Mouse (Mus musculus) adrenal gland, adult 18-20 months (tissue): ENCODE data around the gene Mcl1. TPM values are rescaled to one million over a fixed set of nuclear protein-coding genes. Genes with fewer than 3 reads are reported as not detected.
A peak's percentile ranks its signal among the peaks of the same experiment; 100 is the strongest.
"Not testable (repeated sequence)": the region's sequence is repeated elsewhere in the genome, so short reads cannot be mapped to it uniquely, and the experiment has no call there.

ENCODE experiments used
- DNase-seq, 2 experiments: peaks; one replicate each; pipeline ENCODE4 v3.0.0; 2021 to 2022; ENCODE audit warnings: low spot score in 2 of 2
- total RNA-seq, 2 experiments: library from RNA; stranded (reverse); gene quantifications; 1 replicate in 1 of 2; 2 replicates in 1 of 2; pipeline ENCODE4 v1.2.3; 2021

Mcl1 gene
- total RNA-seq, 2 experiments from 2014 or later: 138 to 228 TPM

DNA sequence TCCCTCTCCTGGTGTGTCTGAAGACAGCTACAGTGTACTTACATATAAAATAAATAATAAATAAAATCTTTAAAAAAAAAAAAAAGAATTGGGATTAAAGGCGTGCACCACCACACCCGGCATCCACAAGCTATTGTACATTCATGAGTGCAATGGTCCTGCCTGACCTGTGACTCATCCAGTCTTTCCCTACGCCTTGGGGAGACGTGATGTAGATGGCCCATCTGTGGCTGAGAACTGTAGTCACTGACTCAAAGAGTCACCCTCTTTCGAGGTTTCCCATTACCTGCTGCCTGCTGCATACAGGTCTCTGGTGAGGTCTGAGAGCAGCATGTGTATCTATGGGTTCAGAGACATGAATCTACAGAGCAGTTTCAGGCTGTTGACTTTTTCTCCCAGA, 10.6 kb upstream of the Mcl1 start:
- no peak for DNase-seq

DNA sequence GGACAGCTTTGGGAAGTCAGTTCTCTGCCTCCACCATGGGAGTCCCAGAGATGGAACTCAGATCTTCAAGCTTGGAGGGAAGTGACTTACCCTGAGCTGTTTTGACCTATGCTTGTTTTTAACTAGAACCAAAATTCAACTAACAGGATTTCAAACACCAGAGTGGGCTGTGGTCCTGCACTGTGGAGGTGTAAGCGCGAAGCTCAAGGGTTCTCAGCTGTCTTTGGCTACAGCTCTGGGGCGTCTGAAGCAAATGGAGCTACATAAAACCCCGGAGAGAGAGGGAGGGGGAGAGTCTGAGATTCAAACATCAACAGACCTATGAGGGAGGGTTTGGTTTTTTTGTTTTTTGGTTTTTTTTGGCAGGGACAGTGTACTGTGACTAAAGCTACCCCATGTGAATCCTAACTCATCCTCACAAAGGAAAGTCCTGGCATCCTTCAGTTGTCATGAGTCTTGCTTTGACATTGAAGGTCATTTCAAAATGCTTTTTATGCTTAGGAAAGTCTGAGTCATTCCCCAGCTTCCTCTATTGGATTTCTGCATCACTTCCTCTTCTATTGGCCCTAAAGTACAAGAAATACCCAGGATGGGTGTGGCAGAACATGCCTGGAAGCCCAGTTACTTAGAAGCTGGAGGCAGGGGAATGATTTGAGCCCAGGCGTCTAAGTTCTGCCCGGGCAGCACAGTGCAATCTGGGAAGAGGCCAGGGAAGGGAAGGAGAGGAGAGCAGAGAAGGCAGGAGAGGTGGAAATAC, 8.1 kb upstream of the Mcl1 start:
- no peak for DNase-seq

DNA sequence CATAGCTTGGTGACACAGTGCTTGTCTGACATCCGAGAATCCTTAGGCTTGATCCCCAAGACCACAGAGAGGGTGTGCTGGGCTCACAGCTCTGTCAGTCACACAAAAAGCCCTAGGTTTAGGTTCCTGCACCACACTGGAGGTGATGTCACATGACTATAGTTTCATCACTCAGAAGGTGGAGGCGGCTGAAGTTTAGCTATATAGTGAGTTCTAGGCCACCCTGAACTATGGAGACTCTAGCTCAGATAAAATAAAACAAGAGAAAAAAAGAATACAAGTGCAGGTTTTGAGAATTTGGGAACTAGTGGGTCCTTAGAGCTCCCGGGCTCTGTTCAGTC, 7.6 kb upstream of the Mcl1 start:
- no peak for DNase-seq

DNA sequence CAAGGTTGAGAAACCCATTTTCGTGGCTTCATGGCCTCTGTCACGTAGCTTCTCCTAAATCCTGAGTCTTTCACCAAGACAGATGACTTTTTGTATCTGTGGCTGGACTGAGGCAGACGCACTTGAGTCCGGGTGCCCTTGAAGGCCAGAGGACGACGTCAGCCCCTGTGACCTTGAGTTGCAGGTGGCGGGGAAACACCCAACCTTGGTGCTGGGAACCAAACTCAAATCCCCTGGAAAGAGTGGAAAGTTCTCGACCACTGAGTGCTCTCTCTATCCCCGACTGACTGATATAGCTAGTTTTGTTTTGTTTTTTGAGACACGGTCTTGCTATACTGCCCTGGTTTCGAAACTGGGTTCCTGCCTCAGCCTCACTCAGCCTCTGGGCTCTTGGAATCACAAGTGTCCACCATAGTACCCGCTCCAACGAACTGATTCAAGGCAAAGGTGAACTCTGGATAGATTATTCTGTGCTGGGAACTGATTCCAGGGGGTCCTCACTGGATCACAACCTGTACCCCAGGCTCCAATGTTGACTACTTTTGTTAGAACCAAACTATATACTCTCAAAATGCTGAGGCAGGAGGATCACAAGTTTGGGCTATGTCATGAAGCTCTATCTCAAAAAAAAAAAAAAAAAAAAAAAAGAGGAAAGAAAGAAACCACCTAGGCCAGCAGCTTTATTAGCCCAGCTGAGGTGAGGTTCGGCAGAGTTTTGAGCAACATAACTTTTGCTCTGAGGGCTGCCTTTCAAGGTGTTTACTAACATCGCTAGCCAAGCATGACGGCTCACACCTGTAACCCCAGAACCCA, 7.0 kb upstream of the Mcl1 start:
- DNase-seq: no peak

DNA sequence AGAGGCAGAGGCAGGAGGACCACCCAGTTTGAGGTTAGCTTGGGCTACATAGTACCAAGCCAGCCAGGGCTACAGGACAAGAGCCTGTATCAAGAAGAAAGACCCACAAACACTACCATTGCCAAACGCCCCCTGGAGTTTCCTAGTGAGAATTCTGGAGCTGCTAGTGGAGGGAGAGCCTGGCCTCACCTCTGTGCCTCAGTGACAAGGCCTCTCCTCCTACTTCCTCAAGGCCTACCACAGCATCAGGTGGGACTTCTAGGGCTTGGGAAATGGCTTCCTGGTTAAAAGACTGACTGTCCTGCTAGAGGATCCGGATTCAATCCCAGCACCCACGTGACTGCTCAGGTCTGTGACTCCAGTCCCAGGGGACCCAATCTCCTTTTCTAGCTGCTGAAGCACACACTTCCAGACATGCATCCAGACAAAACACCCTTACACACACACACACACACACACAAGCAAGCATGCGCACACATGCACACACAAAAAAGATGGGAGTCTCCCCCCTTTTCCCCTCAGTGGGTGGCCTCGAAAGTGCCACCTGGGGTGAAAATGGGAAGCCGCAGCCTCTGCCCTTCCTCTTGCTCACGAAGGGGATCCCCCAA, 6.3 kb upstream of the Mcl1 start:
- no peak for DNase-seq

DNA sequence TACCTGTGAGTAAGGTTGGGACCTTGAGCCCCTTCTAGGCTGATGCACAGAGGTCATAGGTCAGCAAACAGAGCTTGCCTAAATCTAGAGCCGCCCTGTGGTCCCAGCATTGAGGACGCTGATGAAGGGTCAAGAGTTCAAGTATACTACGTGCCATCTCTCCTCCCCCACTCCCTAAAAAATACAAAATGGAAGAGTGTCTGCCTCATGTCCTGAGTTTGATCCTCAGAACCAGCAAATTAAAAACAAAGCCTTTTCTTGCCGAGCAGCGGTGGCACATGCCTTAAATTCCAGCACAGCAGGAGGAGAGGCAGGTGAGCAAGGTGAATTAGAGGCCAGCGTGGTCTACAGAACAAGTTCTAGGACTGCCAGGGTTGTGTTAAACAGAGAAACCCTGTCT, 5.7 kb upstream of the Mcl1 start:
- no peak for DNase-seq

DNA sequence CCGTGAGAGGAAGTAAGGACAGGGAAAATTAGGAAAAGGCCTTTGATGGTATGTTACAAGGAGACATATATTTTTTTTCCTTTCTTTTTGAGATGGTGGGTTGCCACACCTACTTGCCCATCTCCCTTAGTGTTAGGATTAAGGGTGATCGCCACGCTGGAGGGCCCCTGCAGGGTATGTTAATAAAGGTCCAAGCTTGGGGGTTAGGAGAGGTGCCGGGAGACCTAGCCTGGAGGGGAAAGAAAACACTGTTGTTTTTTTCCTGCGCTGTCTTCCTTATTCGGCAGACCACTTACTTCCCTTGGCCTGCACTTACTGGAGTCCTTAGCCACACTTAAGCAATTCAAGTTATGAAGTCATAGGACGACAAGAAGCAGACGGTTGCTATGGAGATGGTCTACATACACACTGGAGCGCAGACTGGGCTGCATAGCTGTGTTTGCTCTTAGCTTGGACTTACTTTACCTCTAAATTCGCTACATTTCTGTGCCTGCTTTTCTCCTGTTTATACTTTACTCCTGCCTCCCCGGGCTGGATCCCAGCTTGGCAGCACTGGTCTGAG, 5.0 kb upstream of the Mcl1 start:
- no peak for DNase-seq

DNA sequence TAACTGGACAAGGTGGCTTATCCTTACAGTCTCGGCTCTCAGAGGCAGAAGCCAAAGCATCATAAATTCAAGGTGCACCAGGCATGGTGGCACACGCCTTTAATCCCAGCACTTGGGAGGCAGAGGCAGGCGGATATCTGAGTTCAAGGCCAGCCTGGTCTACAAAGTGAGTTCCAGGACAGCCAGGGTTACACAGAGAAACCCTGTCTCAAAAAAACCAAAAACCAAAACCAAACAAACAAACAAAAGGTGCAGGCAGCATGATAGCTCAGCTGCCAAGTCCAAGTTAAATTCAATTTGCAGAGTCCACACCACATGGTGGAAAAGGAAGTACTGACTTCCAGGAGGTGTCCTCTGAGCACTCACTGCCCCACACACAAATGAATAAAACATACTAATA, 4.2 kb upstream of the Mcl1 start:
- not testable (repeated sequence) for DNase-seq

DNA sequence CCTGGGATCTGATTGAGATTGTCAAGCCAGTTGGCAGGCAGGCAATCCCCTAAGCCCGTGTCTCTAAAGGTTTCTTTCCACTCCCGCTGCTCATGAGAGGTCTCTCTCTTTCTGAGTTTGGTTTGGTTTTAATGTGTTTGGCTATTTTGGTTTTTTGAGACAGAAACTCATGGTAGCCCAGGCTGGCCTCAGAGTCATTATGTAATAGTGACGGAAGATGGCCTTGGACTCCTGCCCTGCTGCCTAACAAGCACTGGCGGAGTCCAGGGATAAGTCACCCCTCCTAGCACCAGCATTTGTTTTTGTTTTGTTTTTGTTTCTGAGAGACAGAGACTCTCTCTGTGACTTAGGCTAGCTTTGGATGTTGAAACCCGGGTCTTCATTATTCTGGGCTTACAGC, 3.2 kb upstream of the Mcl1 start:
- DNase-seq: no peak

DNA sequence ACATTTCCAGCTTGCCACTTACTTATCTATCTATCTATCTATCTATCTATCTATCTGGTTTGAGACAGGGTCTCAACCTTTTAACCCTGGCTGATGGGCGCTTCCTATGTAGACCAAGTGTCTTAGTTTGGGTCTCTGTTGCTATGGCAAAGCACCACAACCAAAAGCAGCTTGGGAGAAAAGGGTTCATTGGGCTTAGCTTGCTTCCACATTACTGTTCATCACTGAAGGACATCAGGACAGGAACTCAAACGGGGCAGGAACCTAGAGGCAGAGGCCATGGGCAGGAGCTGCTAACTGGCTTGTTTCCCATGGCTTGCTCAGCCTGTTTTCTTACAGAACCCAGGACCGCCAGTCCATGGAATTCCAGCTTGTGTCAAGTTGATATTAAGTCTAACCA, 1.5 kb upstream of the Mcl1 start:
- DNase-seq: no peak

DNA sequence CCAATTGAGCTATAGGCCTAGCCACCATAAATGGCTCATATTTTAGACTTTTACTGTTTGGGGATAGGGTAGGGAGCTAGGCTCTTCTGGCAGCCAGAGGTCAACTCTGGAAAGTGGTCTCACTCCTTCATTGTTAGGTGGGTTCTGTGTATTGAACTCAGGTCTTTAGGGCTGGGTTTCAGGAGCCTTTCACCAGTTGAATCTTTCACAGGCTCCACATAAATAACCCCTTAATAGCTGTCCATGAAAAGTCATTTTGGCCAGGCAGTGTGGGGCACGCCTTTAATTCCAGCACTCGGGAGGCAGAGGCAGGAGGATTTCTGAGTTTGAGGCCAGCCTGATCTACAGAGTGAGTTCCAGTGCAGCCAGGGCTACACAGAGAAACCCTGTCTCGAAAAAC, 877 bp upstream of the Mcl1 start:
- DNase-seq: no peak

DNA sequence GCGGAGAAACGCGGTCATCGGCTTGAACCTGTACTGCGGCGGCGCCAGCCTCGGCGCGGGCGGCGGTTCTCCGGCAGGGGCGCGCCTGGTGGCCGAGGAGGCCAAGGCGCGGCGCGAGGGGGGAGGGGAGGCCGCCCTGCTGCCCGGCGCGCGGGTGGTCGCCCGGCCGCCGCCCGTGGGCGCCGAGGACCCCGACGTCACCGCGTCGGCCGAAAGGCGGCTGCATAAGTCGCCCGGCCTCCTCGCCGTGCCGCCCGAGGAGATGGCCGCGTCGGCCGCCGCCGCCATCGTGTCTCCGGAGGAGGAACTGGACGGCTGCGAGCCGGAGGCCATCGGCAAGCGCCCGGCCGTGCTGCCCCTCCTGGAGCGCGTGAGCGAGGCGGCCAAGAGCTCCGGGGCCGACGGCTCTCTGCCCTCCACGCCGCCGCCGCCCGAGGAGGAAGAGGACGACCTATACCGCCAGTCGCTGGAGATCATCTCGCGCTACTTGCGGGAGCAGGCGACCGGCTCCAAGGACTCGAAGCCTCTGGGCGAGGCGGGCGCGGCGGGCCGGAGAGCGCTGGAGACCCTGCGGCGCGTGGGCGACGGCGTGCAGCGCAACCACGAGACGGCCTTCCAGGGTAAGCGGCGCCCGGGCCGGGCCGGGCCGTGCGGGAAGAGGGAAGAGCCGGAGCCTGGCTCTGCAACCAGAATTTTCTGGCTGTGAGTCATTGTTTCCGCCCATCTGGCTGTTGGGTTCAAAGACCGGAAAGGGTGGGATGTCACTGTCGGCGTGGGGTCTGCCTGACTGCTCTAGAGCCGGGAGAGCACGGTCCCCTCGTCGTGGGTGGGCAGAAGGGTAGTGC, 502 bp downstream of the Mcl1 start:
- peak; percentile 74 to 77 for DNase-seq

DNA sequence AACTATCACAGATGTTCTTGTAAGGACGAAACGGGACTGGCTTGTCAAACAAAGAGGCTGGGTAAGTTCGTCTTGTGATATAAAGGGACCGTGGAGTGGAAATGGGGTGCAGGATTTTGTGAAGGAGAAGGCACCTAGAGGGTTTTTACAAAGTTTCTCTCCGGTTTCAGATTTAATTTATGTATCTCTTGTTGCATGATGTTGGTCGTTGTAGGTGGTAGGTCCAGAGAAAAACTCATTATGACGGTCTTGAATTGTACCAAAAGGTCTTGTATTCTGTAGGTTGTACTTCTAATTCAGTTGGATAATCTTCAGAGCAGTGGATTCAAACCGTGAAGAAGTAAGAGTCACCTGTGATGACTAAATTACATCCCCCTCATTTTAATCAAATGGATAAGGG, 1.4 kb downstream of the Mcl1 start:
- no peak for DNase-seq

DNA sequence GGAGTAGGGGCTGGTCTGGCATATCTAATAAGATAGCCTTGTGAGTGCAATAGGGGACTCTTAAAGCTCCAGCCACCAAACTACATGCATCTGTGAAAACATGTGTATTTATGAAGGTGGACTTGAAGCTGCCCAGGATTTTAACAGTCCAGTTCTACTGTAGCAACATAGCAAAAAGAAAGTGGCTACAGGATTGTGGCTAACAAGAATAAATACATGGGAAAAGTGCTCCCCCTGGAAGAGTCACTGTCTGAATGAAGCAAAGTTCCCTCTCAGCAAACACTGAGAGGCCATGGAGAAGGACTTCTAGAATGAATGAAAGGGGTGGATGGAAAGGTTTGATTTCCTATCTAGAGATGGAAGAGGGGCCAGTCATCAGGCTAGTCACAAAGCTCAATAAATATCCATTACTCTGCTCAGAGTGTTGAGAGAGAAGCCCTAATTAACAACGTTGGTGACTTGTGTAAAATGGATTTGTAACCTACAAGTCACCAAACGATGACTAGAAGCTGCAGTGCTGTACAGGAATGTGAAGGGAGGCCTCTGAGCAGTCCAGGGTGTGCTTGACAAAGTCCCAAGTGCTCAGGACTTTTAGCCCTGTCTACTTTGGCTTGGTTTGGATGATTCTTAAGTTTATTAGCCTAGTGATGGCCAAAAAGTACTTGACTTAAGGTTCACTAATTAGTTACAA, 2.3 kb downstream of the Mcl1 start:
- no peak for DNase-seq

DNA sequence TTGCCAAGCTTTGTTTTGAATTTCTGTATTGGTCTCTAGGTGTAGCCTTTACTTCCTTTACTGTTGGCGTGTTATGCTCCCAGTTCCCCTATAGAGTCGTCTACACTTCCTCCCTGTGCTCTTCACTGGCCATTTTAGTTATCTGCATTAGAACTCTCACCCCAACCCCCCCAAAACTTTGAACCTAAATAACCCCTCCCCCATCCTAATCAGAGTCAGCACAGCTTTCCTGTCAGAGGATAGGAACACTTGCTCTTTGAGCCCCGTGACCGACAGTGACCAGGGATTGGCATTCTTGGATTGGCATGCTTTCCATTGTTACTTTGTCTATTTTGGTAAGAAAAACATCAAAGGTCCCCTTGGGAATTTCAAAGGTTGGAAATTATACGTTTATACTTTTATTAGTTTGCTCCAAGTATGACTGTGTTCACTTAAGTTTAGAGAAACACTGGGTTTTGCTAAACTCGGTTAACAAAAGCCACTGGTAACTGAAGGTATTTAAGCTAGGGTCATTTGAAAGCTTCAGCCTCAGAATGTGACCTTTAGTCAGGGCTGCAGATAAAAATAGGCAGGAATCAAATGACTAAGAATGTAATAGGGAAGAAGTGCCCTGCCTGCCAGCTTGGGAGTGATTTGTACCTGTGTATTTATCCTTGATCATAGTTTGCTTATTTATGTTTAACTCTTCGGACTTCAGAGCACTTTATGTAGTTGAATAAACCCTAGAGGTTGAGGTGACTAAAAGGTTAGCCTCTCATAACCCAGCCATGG, 3.5 kb downstream of the Mcl1 start:
- DNase-seq: no peak

DNA sequence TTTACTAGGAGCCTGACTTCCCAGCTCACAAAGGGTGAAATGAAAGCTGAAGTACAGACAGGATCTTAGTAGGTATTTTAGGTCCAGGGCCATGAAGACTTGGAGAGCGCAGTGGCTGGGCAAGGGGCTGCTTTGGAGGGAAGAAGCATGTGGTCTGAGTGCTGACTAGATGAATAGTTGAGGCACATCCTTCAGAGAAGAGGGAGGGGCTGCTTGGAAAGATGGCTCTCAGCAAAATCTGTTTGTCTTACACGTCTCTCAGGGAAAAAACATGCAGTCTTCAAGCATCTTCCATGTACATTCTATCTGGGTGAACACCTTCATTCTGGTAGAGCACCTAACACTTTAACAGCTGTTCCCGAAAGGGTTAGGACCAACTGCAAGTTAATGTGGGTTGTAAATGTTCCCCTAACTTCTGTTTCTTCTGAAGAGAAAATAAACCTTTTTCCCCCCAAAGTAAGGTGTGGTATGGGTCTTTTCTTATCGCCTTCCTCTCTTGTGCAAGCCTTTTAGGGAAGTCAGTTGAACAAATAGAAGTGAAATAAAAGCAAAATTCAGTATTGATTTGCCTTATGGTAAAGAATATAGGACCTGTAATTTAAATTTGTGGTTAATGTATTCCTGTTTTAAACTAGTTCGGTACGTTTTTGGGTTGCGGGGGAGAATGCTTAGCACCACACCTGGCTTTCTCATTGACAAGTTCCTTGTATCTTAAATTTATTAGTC, 4.3 kb downstream of the Mcl1 start:
- no peak for DNase-seq

DNA sequence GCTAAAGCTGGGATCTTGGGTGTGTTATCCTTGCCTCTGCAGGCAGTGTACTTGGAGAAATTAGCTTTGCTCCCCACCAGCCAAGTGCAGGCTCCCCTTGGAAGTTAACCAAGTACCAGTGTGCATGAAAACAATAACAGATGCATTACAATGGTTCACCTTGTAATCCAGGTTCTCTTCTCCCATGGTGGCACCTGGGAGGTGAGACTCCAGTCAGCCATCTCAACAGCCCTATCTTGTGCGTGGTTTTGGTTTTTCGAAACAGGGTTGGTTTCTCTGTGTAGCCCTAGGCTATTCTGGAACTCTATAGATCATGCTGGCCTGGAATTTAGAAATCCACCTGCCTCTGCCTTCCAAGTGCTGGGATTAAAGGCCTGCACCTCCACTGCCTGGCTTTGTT, 4.9 kb downstream of the Mcl1 start:
- DNase-seq: no peak

DNA sequence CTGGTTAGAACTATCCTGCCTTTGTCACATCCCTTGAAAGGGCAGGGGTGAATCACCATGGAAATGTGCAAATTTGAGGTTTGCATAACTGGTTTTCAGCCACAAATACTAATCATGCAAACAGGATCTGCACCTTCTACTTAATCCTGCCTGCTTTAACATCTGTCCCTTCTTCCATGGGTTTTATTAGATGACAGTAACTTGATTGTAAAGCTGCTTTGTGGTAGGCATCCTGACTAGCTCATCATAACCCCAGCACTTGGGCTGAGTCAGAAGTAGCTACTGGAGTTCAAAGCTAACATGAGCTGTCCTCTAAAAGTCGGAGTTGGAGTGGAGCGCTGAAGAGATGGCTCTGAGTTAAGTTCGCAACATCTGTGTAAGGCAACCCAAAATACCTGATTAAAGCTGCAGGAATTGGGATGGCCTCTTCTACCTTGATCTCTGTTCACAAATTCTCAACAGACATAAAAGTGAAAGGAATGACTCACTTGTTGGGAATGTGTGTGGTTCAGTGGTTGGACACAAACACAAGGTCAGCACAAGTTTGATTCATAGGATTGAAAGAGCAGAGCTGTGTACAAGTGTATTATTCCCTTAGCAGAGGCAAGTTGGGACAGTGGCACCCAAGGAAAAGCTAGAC, 5.5 kb downstream of the Mcl1 start:
- DNase-seq: peak in 1 of 2 experiments; percentile 46

DNA sequence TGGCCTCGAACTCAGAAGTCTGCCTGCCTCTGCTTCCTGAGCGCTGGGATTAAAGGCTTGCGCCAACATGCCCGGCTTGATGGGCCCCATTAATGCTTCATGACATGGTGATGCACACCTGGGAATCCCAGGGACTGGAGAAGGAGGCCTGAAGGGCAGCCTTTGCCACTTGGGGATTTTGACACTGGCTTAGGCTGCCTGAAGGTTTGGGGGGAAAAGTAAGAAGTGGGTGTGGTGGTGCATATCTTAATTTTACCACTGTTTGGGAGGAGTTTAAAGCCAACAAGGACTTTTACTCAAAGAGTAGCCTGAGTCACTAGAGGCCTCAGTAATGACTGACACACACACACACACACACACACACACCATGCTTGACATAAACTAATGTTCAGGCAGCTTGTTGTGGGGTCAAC, 6.4 kb downstream of the Mcl1 start:
- DNase-seq: no peak
